Mouse (Mus musculus): ENCODE results near the gene Brd1. TPM values are rescaled to one million over a fixed set of nuclear protein-coding genes. Genes with fewer than 3 reads are reported as not detected.
"Not testable (repeated sequence)": the region's sequence is repeated elsewhere in the genome, so short reads cannot be mapped to it uniquely, and the experiment has no call there.

The Brd1 gene
- total RNA-seq (2022), result 10 to 100 TPM; 23.3 to 26.7 (median 26.1) TPM

DNA sequence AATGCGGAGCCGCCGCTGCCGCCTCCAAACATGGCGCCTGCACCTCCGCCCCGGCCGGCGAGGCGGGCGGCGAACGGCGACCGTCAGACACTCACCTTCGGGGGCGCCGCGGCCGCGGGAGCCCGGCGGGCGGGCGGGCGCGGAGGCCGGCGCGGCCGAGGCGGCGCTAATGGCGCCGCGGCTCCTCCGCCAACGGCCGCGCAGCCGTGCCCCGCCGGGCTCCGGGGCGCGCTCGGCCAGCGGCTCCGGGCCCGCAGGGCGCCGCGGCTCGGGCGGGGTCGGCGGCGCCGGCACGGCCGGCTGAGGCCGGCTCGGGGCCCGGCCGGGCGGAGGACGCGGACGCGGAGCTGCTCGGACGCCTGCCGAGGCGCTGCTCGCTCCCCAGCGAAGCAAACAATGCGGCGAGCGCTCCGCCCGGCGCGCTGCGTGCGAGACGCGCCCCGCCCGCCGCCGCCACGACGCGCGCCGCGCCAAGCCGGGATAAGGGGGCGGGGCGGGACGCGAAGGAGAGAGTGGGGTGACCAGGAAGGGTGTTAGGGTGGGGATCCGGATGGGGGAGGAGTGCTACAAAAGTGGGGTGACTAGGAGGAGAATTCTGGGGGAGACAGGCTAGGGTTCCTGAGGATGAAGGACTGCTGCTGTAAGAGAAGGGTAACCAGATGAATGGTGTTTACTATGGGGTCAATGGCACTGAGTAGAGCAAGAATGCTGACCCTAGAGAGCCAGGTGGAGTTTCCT lies at the start of gene Brd1:
Gene Brd1, minus strand, starts transcription at position 400 of the 738 bp plus-strand sequence.
- peak; percentile 54 to 76 for DNase-seq (ENCODE audit: low spot score in 2 of 2)

DNA sequence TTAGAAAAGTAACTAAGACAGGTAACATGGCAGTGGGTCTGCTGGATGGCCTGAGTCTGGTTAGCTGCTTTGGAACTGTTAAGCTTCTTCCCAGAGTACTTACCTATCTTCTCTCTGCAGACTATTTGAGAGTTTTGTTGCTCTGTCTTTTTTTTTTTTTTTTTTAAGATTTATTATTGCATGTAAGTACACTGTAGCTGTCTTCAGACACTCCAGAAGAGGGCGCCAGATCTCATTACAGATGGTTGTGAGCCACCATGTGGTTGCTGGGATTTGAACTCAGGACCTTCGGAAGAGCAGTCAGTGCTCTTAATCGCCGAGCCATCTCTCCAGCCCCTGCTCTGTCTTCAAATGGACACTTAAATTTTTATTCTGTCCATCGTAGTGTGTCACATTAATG lies 40.6 kb upstream of the Brd1 start:
- not testable (repeated sequence) for DNase-seq (ENCODE audit: low spot score in 2 of 2)

DNA sequence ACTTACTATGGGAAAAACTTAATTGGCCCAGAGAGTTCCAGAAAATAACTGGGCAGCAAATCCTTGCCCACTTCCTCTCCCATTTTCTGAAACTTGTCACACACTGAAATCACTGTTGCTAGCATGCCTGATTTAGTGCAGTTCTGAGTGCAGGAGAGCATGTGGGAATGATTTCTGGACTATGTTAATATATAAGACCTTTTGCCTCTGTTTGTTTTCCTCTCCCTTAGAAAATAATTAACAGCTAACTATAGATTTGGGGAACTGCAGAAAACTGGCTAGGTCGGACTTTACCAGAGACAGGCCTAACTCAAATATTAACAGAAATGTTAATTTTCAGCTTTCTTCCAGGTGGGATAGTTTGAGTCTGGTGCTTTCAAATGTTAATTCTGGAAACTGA lies 34.5 kb upstream of the Brd1 start:
- no peak for DNase-seq (ENCODE audit: low spot score in 2 of 2)

DNA sequence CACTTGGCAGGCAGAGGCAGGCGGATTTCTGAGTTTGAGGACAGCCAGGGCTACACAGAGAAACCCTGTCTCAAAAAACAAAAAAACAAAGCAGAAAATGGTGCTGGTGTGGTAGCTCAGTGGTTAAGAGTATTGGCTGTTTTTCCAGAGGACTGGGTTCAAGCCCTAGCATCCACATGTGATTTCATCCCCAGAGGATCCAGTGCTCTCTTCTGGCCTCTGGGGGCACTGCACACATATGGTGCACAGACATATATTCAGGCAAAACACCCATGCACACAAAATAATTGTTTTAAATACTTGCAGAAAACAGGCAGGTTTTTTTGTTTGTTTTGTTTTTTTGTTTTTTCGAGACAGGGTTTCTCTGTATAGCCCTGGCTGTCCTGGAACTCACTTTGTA lies 32.1 kb upstream of the Brd1 start:
- DNase-seq (ENCODE audit: low spot score in 2 of 2), result not testable (repeated sequence)

DNA sequence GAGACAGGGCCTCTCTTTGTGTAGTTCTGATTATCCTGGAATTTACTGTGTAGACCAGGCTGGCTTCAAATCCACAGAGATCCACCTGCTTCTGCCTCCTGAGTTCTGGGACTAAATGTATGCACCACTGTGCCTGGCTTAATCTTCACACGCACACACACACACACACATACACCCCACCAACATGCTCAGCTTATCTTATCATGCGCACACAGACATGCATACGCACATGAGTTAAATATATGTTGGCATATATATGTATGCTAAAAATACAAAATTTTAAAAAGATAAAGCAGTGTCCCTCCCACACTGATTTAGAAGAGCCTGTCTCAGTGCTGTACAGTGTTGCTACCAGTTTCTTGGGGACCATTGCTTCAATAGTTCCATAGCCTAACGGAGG lies 27.5 kb upstream of the Brd1 start:
- DNase-seq (ENCODE audit: low spot score in 2 of 2), result no peak

DNA sequence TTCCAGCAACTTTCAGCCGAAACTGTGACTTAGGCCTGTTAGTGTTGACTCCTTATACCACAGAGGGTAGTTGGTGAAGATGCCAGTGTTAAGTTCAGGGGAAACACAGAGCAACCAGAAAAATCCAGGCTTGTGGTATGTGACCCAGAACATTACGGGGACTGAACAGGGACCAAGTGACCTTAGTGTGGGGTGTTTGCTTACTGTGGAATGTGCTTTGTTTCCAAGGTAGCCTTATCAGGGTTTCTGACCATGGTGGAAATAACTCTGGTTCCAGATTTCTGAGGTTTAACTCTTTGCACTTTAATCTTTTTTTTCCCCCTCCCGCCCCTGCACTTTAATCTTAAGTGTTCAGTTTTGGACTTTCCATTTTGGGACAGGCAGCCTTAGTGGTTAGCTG lies 24.0 kb upstream of the Brd1 start:
- no peak for DNase-seq (ENCODE audit: low spot score in 2 of 2)

DNA sequence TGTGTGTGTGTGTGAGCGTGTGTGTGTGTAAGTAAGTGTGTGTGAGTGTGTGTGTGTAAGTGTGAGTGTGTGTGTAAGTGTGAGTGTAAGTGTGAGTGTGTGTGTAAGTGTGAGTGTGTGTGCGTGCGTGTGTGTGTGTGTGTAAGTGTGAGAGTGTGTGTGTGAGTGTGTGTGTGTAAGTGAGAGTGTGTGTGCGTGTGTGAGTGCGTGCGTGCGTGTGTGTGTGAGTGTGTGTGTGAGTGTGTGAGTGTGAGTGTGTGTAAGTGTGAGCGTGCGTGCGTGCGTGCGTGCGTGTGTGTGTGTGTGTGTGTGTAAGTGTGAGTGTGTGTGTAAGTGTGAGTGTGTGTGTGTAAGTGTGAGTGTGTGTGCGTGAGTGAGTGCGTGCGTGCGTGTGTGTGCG lies 21.7 kb upstream of the Brd1 start:
- DNase-seq (ENCODE audit: low spot score in 2 of 2), result no peak

DNA sequence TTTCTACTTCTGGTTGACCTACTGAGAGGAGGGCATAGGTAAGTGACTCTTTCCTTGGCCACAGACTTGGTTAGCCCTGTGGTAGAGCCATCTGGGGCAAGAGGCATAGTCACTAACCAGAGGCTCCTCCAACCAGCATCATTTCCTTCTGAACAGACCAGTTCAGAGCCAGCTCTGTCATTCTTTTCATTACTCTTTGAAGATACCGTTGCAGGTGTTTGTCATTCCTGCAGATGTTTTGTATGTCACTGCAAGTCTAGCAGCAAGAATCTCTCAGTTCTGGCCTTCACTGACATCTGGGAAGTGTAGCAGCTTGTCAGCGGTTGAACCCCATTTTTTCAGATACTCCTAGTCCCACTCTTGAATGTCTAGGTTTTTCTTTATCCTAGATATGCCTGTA lies 20.9 kb upstream of the Brd1 start:
- DNase-seq (ENCODE audit: low spot score in 2 of 2), result no peak

DNA sequence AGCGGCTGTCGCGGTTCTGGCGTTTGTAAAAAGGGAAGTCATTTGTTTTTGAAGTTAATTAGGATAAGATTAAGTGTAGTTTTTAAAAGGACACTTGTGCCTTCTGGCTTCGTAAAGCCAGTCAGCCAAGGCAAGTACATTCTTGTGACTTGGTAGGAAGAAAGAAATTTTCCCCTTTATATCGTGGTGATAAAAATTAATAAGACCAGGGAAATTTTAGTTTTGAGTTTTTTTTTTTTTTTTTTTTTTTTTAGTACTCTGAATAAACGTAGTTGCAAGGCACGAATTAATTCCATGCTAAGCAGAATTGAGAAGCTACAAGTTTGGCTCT lies 18.3 kb upstream of the Brd1 start:
- no peak for DNase-seq (ENCODE audit: low spot score in 2 of 2)

DNA sequence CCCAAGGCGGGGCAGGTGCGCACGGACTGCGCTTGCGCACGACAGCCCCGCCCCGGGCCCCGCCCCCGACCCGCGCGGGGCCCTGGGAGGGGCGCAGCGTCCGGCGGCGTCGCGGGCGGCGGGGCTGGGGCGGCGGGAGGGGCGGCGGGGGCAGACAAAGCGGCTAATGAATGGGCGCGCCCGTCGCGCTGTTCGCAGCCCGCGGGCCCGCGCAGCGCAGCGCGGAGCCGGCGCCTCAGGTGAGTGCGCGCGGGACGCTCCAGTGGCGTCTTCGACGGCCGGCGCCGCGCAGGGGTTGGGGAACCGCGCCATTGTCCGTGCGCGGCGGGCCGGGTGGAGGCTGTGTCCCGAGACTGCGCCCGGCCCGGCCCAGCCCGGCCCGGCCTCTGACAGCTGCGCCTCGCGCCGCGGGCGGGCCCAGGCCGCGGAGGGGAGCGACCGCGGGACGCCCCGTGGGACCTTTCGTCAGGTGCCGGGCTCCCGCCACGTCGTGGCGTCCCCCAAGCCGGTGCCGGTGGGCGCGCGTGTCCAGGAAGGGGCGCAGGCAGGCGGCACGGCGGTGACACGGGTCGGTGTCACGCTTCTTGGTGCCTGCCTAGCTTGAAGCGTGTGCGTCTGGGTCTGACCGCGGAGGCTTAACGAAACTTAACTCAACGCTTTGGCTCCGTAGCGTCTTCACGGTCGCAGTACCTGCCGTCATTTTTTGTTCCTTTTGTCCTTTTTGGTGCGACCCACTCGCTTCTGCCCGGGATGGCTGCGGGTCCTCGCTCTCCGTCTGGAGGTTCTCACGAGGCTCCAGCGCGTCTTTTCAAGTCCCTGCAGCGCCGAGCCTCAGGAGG lies 17.8 kb upstream of the Brd1 start, which contains the start of gene Zbed4:
Gene Zbed4, plus strand, starts transcription at position 97 of the 839 bp plus-strand sequence.
- peak; percentile 17 to 30 for DNase-seq (ENCODE audit: low spot score in 2 of 2)

DNA sequence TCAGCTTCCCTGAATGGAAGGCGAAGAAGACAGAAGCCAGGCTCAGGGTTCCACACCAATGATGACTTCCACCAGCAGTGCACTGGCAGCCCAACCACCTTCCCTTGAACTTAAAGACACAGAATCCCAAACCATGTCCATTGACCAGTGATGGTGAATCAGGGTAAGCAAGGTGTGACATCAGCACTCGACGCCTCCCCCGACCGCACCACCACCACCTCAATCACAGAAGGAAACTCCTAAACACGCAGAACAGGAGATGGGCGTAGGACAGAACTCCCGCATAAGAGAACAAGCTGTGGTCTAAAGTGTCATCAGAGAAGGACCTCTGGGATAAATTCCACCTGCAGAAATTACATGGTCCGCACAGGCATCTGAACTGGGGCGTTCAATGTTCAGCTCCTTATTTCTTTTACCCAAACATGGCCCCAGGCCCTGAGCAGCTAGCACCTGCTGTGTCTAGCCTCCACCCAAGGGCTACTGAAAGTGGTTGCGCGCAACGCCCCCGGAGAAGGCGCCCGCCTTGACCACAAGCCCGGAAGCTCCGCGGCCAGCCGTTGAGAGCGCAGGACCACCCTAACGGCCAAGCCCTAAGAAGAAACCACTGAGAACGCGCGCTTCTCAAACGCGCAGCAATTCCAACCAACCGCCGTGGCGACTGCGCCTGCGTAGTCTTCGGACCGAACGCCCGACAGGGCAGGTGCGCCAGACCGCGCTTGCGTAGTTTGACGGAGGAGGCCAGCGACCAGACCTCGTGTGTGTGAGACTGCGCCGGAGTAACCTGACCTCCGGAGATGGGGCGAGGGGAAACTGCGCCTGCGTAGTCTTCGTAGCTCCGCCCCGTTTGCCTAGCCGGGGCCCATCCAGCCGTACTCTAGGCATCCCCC lies 16.9 kb upstream of the Brd1 start:
- peak; percentile 97 to 99 for DNase-seq (ENCODE audit: low spot score in 2 of 2)

DNA sequence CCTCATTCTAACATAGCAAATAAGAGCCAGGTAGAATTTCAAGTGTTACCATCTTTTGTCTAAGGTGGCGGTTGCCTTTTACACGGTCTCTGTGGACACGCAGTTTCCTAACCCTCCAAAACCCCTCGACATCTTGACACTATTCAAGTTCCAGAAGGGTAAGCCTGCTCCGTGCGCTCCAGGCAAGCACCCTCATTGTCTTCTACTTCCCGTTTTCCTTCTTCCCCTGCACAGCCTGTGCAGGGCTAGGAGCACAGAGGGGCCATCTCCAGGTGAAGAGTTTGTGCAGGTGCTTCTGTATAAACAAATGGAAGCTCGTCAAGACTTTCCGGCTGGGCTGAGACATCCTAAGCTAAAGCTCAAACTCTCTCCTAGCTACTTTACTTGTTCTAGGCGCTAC lies 16.0 kb upstream of the Brd1 start:
- no peak for DNase-seq (ENCODE audit: low spot score in 2 of 2)

DNA sequence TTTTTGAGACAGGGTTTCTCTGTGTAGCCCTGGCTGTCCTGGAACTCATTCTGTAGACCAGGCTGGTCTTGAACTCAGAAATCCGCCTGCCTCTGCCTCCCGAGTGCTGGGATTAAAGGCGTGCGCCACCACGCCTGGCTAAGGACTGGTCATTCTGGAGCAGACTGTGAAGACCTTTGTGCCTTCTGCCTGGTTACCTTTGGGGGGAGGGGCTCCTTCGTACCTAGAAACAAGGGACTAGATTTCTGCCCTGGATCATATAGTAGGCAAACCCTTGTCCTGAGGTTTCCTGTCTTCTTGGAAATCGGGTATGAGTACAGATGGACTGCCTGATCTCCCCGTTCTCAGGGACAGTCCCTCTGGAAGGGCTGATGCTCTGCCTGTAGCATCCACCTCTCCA lies 15.6 kb upstream of the Brd1 start:
- not testable (repeated sequence) for DNase-seq (ENCODE audit: low spot score in 2 of 2)

DNA sequence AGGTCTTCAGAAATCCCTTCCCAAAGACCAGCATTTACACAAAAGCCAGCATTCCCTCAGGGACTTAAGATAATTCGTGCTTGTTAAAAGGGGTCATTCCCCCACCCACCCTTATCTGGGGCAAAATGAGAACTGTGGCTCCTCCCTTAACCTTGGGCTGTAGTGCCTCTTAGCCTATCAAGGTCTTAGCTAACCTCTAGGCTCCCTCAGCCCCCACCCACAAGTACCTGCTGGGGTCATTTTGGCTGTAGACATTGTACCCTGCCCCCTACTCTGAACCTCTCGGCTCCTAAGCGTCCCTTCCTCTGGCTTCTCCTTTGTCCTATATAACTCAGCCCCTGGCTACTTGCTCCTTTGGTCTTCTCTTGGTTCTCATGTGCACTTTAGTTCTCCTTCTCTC lies 11.9 kb upstream of the Brd1 start:
- DNase-seq (ENCODE audit: low spot score in 2 of 2), result no peak

DNA sequence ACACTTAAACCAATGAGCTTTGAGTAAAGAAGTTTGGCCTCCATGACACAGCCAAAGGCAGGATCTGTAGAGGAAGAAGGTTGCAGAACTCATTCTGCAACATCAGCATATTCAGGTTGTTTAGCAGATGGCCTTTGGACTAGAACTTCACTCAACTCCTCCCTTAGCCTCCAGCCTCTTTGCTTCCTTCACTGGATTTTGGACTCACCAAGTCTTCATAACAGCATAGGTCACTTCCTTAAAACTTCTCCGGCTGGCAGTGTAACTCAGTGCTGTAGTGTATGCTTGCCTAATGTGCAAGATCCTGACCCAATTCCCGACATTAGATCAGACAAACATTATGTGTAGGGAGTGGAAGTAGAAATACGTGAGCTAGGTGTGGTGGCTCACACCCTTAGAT lies 11.3 kb upstream of the Brd1 start:
- DNase-seq (ENCODE audit: low spot score in 2 of 2), result no peak

DNA sequence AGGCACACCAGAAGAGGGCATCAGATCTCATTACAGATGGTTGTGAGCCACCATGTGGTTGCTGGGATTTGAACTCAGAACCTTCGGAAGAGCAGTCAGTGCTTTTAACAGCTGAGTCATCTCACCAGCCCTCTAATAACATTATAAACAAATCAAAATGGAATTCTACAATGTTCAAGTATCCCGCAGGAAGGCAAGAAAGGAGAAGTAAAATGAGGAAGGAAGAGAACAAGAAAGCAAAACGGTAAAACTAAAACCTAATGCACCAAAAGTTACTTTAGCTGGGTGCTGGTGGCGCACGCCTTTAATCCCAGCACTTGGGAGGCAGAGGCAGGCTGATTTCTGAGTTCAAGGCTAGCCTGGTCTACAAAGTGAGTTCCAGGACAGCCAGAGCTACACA lies 9.3 kb upstream of the Brd1 start:
- not testable (repeated sequence) for DNase-seq (ENCODE audit: low spot score in 2 of 2)

DNA sequence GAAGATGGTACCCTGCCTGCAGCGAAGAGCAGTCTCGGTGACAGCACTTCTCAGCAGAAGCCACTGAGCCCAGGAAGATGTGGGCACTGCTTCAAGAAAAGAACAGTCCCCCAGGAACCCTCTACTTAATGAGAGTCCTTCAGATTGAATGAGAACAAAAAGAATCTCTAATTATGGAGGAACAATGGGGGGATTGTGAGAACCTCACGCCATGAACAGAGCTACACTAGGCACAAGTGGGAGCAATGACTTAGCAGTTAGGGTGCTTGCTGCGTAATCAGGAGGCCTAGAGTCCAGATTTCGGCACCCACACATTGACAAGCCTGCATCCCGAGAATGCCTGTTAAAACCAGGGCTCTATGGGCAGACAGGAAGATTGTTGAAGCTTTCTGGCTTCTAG lies 7.3 kb upstream of the Brd1 start:
- no peak for DNase-seq (ENCODE audit: low spot score in 2 of 2)

DNA sequence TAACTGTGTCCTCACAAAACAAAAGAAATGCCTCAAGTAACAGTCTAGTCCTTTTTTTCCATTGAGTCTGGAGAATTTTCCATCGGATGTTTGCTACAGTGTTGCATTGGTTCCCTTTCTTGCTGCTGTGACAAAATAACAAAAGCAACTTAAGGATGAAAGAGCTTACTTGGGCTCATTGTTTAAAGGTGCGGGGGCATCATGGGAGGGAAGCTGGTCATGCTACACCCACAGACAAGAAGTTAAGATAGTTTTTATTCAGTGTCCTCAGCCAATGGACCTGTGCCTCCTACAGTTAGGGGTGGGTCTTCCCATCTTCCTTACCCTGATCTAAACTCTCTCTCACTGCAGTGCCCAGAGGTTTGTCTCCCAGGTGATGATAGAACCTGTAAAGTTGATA lies 4.4 kb upstream of the Brd1 start:
- no peak for DNase-seq (ENCODE audit: low spot score in 2 of 2)

DNA sequence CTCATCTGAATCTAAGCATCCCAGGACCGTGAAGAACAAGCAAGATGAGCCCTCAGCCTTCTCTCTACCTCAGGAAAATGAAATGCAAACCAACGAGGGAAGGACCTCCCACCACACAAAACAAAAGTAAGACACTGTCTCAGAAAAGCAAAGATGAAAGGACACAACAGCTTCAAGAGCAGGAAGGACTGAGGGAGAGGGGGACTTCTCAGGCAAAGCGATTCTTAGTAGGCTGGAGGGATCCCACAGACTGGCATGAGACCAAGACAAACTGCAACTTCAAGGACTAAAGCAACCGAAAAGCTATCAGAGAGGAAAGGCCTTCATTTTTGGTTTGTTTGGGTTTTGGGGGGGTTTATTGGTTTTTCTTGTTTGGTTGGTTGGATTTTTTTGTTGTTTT lies 2.1 kb upstream of the Brd1 start:
- DNase-seq (ENCODE audit: low spot score in 2 of 2), result no peak

DNA sequence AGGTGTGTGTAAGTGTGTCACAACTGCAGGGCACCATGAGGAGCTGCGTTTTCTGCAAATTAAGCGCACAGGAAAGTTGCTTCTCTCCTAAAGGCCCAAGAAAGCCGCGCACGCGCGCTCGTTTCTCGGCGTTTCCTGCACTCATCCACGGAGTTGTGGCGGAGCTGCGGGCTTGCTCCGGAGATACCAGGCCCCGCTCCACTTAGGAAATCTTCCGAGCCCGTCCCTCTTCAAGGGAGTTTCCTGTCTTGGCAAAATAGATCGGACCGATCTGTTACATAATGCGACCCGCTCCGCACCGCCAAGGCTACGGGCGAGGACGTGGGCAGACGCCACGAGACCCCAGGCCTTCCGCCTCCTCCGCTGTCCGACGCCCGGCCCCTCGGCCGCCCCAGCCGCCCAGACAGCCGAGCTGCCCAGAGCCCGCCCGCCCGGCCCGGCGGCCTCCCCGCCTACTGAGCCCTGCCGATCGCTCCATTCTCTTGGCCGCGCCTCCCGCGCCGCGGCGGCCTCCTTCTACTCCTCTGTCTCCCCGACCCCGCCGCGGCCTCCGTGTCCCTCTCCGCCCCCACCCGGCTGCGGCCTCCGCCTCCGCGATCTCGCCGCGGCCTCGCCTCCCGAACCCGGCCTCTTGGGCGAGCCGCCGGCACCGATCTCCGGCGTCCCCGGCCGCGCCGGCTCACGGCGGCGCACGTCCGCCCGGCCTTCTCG lies 837 bp downstream of the Brd1 start:
- DNase-seq (ENCODE audit: low spot score in 2 of 2), result peak; percentile 29 to 52

DNA sequence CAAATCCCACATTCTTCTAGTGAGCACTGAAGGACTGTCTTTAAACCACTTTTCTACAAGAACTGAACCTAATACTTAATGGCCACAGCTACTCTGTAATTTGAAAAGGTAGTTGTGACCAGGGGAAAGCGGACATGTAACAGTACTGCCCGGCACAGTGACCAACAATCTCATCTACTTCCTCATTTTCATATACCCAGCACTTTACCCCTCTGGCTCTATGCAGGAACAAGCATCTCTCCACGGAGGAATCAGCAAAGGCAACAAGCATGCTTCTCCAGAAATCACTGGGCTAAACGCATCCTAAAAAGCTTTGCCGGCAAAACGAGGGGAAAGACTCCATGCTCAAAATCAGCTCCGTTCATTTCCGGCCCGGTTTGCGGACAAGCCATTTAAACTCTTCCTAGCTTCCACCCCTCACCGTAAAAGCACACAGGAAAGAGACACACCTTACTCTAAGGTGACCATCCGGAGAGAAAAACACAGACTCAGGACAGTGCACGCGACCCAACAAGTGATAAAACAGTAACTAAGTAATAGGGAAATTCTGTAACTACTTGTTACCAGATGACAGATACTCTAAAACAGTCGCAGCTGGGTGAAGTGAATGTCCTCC lies 1.5 kb downstream of the Brd1 start:
- no peak for DNase-seq (ENCODE audit: low spot score in 2 of 2)

Measured in gastrocnemius, adult 8-10 months (tissue).